Mouse (Mus musculus): ENCODE data around the gene Akirin2. TPM values are rescaled to one million over a fixed set of nuclear protein-coding genes. Genes with fewer than 3 reads are reported as not detected.
"Not testable (repeated sequence)": the region's sequence is repeated elsewhere in the genome, so short reads cannot be mapped to it uniquely, and the experiment has no call there.

The Akirin2 gene
- total and polyA plus RNA-seq, 2 experiments from 2014 or later, result 94.6 to 147 TPM

DNA sequence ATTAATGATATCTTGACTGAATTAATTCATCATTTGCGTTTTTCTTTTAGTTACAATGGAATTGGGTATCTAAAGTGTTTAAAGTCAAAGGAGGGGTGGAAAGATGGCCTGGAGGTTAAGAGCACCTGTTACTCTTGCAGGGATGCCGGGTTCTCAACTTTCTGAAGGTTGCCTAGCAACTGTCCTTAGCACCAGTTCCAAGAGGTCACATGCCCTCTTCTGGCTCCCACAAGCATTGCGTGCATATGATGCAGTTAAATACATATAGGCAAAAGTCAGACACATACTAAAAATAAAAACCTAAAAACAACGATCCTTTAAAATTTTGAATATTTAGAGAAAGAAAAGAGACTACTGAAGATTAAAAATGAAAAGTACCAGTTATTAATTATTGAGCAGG, 10.2 kb downstream of the Akirin2 start:
- H3K9ac ChIP-seq, result no peak overlapping the region
- H3K36me3 ChIP-seq (ENCODE audit: insufficient read depth), result peaks cover 15% of the 10 kb centered on the region; the same call in 1 of the 2 replicates
- WGBS, result 42% methylated on average over 4 of the region's 4 CpGs
- H3K4me1 ChIP-seq (ENCODE audit: insufficient read depth), result 0 out of 2 replicates have a peak, but pooled peaks cover 8% of the 10 kb centered on the region
- no peak overlapping the region for H3K27ac ChIP-seq (ENCODE audit: low read depth, low read length)
- TF ChIP-seq CTCF (IDR thresholded peaks at IDR 0.05; ENCODE audit: low read depth), result peak; percentile 62
- H3K4me2 ChIP-seq (ENCODE audit: low read depth), result no peak overlapping the region
- peak; percentile 24 for DNase-seq
- no peak overlapping the region for H3K4me3 ChIP-seq (ENCODE audit: low read depth, low read length)
- H3K27me3 ChIP-seq (ENCODE audit: insufficient read depth, low read length), result no peaks in the 10 kb centered on the region
- no peaks in the 10 kb centered on the region for H3K9me3 ChIP-seq (ENCODE audit: low read length)
- ATAC-seq, result peak; percentile 62; the same call in 1 of the 2 replicates

DNA sequence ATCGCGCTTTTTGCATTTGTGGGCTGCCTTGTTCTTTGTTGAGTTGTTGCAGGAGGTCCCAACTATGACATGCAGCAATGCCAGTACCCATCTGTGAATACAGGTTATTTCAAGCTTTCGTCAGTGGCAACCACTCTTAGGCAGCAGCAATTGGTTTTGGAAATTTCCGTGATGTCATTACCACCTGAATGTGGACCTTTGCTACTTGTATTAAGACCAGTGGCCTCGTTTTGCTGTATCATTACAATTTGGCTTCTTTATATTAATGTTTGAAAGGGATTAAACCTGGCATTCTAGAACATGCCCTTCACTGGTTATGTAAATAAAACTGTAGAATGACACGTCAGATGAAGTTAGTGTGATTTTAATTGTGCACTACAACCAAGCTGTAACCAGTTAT, 15.5 kb downstream of the Akirin2 start:
- no peak overlapping the region for H3K27ac ChIP-seq (ENCODE audit: low read depth, low read length)
- no peaks in the 10 kb centered on the region for H3K9me3 ChIP-seq (ENCODE audit: low read length)
- H3K4me2 ChIP-seq (ENCODE audit: low read depth), result no peak overlapping the region
- H3K4me1 ChIP-seq (ENCODE audit: insufficient read depth), result no peaks in the 10 kb centered on the region
- H3K9ac ChIP-seq, result no peak overlapping the region
- WGBS, result 90% methylated on average over 6 of the region's 6 CpGs
- peaks cover 57% of the 10 kb centered on the region for H3K36me3 ChIP-seq (ENCODE audit: insufficient read depth)
- ATAC-seq (no peak), DNase-seq (no peak)
- no peak overlapping the region for H3K4me3 ChIP-seq (ENCODE audit: low read depth, low read length)
- no peaks in the 10 kb centered on the region for H3K27me3 ChIP-seq (ENCODE audit: insufficient read depth, low read length)
- TF ChIP-seq CTCF (IDR thresholded peaks at IDR 0.05; ENCODE audit: low read depth), result no peak

DNA sequence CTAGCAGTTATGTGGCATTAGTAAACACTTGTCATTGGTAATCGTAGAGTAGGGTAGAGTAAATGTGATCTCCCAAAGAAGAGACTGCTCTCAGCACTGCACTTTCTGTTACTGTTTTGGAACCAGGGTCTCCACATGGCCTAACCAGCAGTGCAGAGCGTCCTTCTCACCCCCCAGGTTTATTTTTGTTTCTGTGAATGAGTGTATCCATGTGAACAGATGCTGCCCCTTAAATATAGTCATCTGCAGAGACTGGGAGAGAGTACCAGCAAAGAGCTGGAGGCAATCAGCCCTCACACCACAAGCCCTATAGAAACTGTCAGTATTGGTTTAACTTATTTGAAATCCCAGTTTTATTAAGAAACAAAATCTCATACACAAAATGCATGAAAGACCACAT, 22.1 kb downstream of the Akirin2 start:
- Histone ChIP-seq H3K4me1 (ENCODE audit: insufficient read depth) (no peaks in the 10 kb centered on the region), H3K27me3 (ENCODE audit: insufficient read depth, low read length) (no peaks in the 10 kb centered on the region), H3K27ac (ENCODE audit: low read depth, low read length) (no peak overlapping the region), H3K4me3 (ENCODE audit: low read depth, low read length) (no peak overlapping the region), H3K4me2 (ENCODE audit: low read depth) (no peak overlapping the region), H3K9me3 (ENCODE audit: low read length) (no peaks in the 10 kb centered on the region), H3K36me3 (ENCODE audit: insufficient read depth) (peaks cover 63% of the 10 kb centered on the region), H3K9ac (no peak overlapping the region)
- no peak for ATAC-seq
- 80% methylated on average over 2 of the region's 2 CpGs for WGBS
- no peak for TF ChIP-seq CTCF (IDR thresholded peaks at IDR 0.05; ENCODE audit: low read depth)
- no peak for DNase-seq

DNA sequence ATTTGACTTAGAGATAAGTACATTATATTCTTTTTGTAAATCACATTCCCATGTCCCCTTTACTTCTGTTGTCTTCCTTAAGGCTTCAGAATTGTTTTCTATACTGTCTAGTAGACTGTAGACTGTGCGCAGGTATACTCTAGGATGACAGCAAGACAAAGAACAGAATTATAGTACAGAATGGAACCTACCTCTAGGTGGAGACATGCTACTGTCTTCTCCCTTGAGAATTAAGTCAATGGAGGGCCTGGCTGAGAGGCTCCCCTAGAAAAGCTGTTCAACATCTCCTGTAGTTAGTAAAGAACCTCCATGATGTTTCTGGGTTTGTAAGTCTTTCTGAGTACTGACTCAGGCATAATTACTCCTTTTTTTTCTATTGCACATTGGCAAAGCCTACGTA, 26.3 kb downstream of the Akirin2 start:
- H3K4me3 ChIP-seq (ENCODE audit: low read depth, low read length), result no peak overlapping the region
- H3K4me2 ChIP-seq (ENCODE audit: low read depth), result no peak overlapping the region
- no peak overlapping the region for H3K9ac ChIP-seq
- H3K27ac ChIP-seq (ENCODE audit: low read depth, low read length), result no peak overlapping the region
- no peaks in the 10 kb centered on the region for H3K9me3 ChIP-seq (ENCODE audit: low read length)
- peaks cover 48% of the 10 kb centered on the region for H3K36me3 ChIP-seq (ENCODE audit: insufficient read depth)
- peak; percentile 44 for TF ChIP-seq CTCF (IDR thresholded peaks at IDR 0.05; ENCODE audit: low read depth)
- no peak for DNase-seq
- H3K27me3 ChIP-seq (ENCODE audit: insufficient read depth, low read length), result no peaks in the 10 kb centered on the region
- ATAC-seq, result peak; percentile 61; the same call in 1 of the 2 replicates
- H3K4me1 ChIP-seq (ENCODE audit: insufficient read depth), result no peaks in the 10 kb centered on the region
- WGBS, result 88% methylated on average over 2 of the region's 2 CpGs

DNA sequence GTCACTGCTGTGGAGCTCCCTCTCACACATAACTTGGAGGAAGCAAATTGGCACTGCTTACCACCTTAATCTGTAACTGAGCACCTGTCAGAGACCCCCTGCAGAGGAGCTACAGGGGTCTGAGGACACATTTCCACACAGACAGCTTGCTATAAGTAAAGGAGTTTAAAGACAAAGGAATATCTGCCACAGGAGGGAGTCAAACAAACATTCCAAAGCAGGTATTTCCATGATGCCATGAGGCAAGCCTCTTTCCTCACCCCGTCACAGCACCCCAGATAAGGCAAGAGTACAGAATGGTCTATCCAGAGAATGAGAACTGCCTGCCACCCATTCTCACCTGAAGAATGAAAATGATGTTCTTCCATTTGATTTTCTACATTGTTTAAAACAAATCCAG, 28.5 kb downstream of the Akirin2 start:
- Histone ChIP-seq H3K27me3 (ENCODE audit: insufficient read depth, low read length) (no peaks in the 10 kb centered on the region), H3K9ac (no peak overlapping the region), H3K4me2 (ENCODE audit: low read depth) (no peak overlapping the region), H3K4me1 (ENCODE audit: insufficient read depth) (no peaks in the 10 kb centered on the region), H3K36me3 (ENCODE audit: insufficient read depth) (peaks cover 53% of the 10 kb centered on the region), H3K9me3 (ENCODE audit: low read length) (no peaks in the 10 kb centered on the region), H3K4me3 (ENCODE audit: low read depth, low read length) (no peak overlapping the region), H3K27ac (ENCODE audit: low read depth, low read length) (no peak overlapping the region)
- ATAC-seq (no peak), DNase-seq (no peak)
- no peak for TF ChIP-seq CTCF (IDR thresholded peaks at IDR 0.05; ENCODE audit: low read depth)
- WGBS, result 82% methylated on average over 1 of the region's 1 CpGs

DNA sequence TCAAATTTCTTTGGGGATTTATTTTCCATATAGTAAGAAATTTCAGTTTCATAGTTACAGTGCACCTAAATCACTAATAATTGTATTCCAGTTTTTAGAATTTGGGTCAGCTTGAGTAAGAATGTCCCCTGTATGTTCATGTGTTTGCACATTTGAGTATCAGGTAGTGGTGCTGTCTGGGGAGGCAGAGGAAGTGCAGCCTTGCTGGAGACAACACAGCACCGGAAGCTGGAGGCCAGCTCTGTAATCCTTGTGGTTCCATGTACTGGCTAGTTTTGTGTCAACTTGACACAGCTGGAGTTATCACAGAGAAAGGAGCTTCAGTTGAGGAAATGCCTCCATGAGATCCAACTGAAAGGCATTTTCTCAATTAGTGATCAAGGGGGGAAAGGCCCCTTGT, 30.8 kb downstream of the Akirin2 start:
- H3K9me3 ChIP-seq (ENCODE audit: low read length); H3K4me2 ChIP-seq (ENCODE audit: low read depth); H3K27ac ChIP-seq (ENCODE audit: low read depth, low read length); H3K27me3 ChIP-seq (ENCODE audit: insufficient read depth, low read length); H3K4me1 ChIP-seq (ENCODE audit: insufficient read depth); DNase-seq; ATAC-seq; H3K9ac ChIP-seq; H3K4me3 ChIP-seq (ENCODE audit: low read depth, low read length): not testable (repeated sequence)
- WGBS, result 79% methylated on average over 1 of the region's 1 CpGs
- H3K36me3 ChIP-seq (ENCODE audit: insufficient read depth), result peaks cover 43% of the 10 kb centered on the region

DNA sequence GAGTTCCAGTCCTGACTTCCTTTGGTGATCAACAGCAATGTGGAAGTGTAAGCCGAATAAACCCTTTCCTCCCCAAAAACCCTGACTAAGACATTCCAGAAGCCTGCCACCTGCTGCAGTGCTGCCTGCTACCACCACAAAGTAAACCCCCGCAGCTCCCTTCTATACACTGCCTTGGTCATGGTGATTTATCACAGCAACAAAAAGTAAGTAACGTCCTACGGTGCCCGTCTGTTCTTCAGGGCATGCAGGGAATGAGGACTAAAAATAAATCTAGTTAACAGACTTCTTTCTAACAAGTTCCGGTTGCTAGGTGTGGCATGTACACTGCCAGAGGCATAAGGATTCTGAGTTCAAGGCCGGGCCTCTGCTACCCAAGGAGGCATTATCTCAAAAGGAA, 31.3 kb downstream of the Akirin2 start:
- no peak overlapping the region for H3K4me3 ChIP-seq (ENCODE audit: low read depth, low read length)
- no peak for ATAC-seq
- H3K27me3 ChIP-seq (ENCODE audit: insufficient read depth, low read length), result no peaks in the 10 kb centered on the region

DNA sequence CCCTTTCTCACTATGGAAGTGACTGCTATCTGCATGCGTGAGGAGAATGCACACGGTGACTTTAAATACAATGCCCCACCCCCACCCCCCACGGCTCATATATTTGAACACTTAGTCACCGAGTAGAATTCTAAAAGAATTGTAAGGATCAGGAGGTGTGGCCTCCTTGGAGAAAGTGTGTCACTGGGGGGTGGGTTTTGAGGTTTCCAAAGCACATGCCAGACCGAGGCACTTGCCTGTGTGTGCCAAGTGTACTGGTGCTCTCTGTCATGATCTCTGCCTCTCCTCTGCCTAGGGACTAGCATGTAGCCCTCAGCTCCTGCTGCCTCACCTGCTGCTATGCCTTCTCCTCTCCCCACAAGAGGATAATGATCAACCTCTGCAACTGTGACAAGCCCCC, 31.7 kb downstream of the Akirin2 start:
- Histone ChIP-seq H3K27ac (ENCODE audit: low read depth, low read length) (no peak overlapping the region), H3K4me2 (ENCODE audit: low read depth) (no peak overlapping the region), H3K27me3 (ENCODE audit: insufficient read depth, low read length) (no peaks in the 10 kb centered on the region), H3K9me3 (ENCODE audit: low read length) (no peaks in the 10 kb centered on the region), H3K4me3 (ENCODE audit: low read depth, low read length) (no peak overlapping the region), H3K4me1 (ENCODE audit: insufficient read depth) (no peaks in the 10 kb centered on the region), H3K9ac (no peak overlapping the region), H3K36me3 (ENCODE audit: insufficient read depth) (peaks cover 43% of the 10 kb centered on the region)
- TF ChIP-seq CTCF (IDR thresholded peaks at IDR 0.05; ENCODE audit: low read depth), result no peak
- DNase-seq (no peak), ATAC-seq (peak; percentile 16; the same call in 1 of the 2 replicates)
- WGBS, result 62% methylated on average over 5 of the region's 5 CpGs

More for the DNA sequence above, 31.3 kb downstream of the Akirin2 start:
- peaks cover 41% of the 10 kb centered on the region for H3K36me3 ChIP-seq (ENCODE audit: insufficient read depth)
- TF ChIP-seq CTCF (IDR thresholded peaks at IDR 0.05; ENCODE audit: low read depth), result no peak
- WGBS, result 84% methylated on average over 7 of the region's 7 CpGs
- no peaks in the 10 kb centered on the region for H3K9me3 ChIP-seq (ENCODE audit: low read length)
- H3K27ac ChIP-seq (ENCODE audit: low read depth, low read length), result no peak overlapping the region
- H3K9ac ChIP-seq, result no peak overlapping the region
- no peak overlapping the region for H3K4me2 ChIP-seq (ENCODE audit: low read depth)
- no peak for DNase-seq
- H3K4me1 ChIP-seq (ENCODE audit: insufficient read depth), result no peaks in the 10 kb centered on the region

All from forebrain, postnatal 0 days (tissue).